Mouse (Mus musculus) bone marrow macrophage, adult 2 months (primary cell): ENCODE results near the gene Zfp382. TPM values are rescaled to one million over a fixed set of nuclear protein-coding genes. Genes with fewer than 3 reads are reported as not detected.
A peak's percentile ranks its signal among the peaks of the same experiment; 100 is the strongest.
"Not testable (repeated sequence)": the region's sequence is repeated elsewhere in the genome, so short reads cannot be mapped to it uniquely, and the experiment has no call there.

ENCODE experiments used
- H3K27ac ChIP-seq: 2 replicates; pipeline ENCODE4 v1.5.1; 2012; ENCODE audit warnings: low read depth, low read length; ENCODE audit not compliant: insufficient read depth
- H3K4me1 ChIP-seq: 2 replicates; pipeline ENCODE4 v1.6.1; 2012; ENCODE audit warnings: low read length; ENCODE audit not compliant: control insufficient read depth, insufficient read depth
- H3K4me3 ChIP-seq: 2 replicates; pipeline ENCODE4 v1.5.1; 2012; ENCODE audit warnings: mild to moderate bottlenecking, low read length, moderate library complexity; ENCODE audit not compliant: insufficient read depth
- CTCF ChIP-seq: IDR thresholded peaks from 2 replicates; pipeline ENCODE4 v1.5.1; 2012; ENCODE audit warnings: low read depth, mild to moderate bottlenecking, low read length, moderate library complexity
- POLR2A ChIP-seq: IDR thresholded peaks from 2 replicates; pipeline ENCODE4 v1.6.1; 2012; ENCODE audit warnings: mild to moderate bottlenecking, low read depth, low read length, borderline replicate concordance
- polyA plus RNA-seq: library from polyadenylated mRNA; stranded (reverse); fragments of >200 nt; gene quantifications from 2 replicates; pipeline ENCODE4 v1.2.4, GENCODE M21; 2012; ENCODE audit not compliant: missing spikeins, insufficient read depth, insufficient read length

The Zfp382 gene
- polyA plus RNA-seq, 1 experiment = 7.7 TPM

GRCm38 (mm10) chr7:30178256-30178655 is 56.5 kb downstream of the Zfp382 start:
- H3K4me1 ChIP-seq = no peaks in the 10 kb centered on the region
- H3K27ac ChIP-seq = no peak overlapping the region
- no peak overlapping the region for H3K4me3 ChIP-seq
- no peak for TF ChIP-seq CTCF
- TF ChIP-seq POLR2A = no peak

DNA sequence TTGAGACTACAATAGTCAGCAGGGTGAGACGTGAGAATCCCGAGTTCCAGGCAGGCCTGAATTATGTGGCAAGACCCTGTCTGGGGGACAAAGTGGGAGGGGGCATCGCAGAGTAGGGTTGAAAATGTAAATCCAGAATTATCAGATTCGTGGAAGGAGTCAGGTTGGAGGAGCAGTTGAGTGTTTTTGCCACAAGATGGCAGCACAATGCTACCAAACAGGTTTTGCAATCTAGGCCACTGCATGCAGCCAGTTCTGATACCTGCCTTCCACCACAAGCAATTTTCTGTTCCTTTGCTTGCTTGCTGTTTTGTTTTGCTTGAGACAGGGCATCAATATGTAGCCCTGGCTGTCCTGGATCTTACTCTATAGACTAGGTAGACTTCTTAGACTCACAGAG is 59.6 kb downstream of the Zfp382 start:
- peak; percentile 58; the same call in 1 of the 2 replicates for TF ChIP-seq CTCF
- no peak for TF ChIP-seq POLR2A
- H3K4me1 ChIP-seq = no peaks in the 10 kb centered on the region
- H3K4me3 ChIP-seq = no peak overlapping the region
- H3K27ac ChIP-seq = no peak overlapping the region

DNA sequence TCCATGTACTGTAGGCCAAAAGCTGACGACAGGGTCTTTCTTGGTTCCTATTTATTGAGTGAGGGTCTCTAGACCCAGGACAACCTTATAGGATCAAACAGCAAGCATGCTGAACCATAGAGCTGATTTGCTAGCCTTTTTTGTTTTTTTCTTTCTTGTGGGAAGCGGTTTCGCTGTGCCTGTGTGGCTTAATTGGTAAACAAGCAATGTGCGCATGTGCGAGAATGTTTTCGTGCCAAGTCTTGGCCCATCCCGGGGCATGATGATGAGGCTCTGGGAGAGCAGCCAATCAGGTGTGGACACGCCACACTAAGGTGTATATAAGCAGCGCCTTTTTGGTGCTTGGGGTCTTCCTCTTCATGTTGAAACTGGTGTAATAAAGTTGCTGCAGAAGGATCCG is 60.2 kb downstream of the Zfp382 start:
- H3K27ac ChIP-seq, H3K4me1 ChIP-seq, H3K4me3 ChIP-seq: not testable (repeated sequence)

DNA sequence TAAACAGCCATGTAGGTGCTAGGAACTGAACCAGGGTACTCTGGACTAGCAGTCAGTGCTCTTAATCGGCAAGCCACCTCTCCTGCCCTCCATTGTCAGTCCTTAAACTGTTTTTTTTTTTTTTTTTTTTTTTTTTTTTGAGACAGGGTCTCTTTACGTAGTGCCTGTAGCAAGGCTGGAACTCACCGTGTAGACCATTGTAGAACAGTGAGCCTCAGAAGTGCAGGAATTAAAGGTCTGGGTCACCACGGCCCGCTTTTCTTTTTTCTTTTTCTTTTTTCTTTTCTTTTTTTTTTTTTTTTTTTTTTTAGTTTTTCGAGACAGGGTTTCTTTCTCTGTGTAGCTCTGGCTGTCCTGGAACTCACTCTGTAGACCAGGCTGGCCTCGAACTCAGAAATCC is 61.4 kb downstream of the Zfp382 start:
- H3K27ac ChIP-seq, H3K4me3 ChIP-seq, H3K4me1 ChIP-seq: not testable (repeated sequence)

DNA sequence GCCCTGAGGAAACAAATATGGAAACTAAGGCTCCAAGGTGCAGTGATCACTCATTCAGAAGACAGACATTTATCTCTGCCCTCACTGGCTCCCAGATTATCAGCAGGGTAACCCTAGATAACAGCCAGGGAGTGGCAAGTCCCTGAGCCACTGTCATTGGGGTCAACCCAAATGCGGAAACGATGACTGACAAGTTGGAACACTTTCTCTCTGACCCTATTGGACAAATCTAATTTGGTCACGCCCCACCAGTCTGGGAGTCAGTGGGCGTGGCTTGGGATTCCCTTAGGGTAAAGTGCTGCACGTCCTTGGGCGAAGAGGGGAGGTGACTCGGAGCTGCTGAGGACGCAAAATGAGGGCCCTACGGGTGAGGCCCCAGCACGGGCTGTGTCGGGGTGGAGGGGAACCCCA is 62.1 kb downstream of the Zfp382 start, which contains the start of gene Cox7a1:
Cox7a1 (plus strand) TSS at position 266 of the 411 bp plus-strand sequence.
- TF ChIP-seq CTCF = no peak
- no peak for TF ChIP-seq POLR2A
- peak within 1 kb of the TSS; percentile 55 for H3K4me3 ChIP-seq
- H3K4me1 ChIP-seq = no peaks in the 10 kb centered on the region
- no peak within 1 kb of the TSS; the same call in 1 of the 2 replicates for H3K27ac ChIP-seq

Other genes with a start within 250 kb of the Zfp382 start
- 3.5 and 3.8 TPM in 2 replicates for gene Zfp27, start 215.4 kb upstream of the Zfp382 start, polyA plus RNA-seq
- gene Zfp383, start 213.7 kb upstream of the Zfp382 start, polyA plus RNA-seq = 3.1 and 3.8 TPM in 2 replicates
- gene Zfp74, start 167.9 kb upstream of the Zfp382 start, polyA plus RNA-seq = 7.2 and 8.6 TPM in 2 replicates
- gene Zfp568, start 138.0 kb upstream of the Zfp382 start, polyA plus RNA-seq = 3.6 and 4.0 TPM in 2 replicates
- 4.1 and 5.0 TPM in 2 replicates for gene Zfp14, start 70.6 kb upstream of the Zfp382 start, polyA plus RNA-seq
- 3.9 and 4.6 TPM in 2 replicates for gene Zfp82, start 49.0 kb upstream of the Zfp382 start, polyA plus RNA-seq
- not detected in 2 replicates for gene Gm26920, start 31.5 kb upstream of the Zfp382 start, polyA plus RNA-seq
- gene Zfp566, start 31.4 kb upstream of the Zfp382 start, polyA plus RNA-seq = 1.6 and 2.8 TPM in 2 replicates
- gene Zfp260, start 27.2 kb upstream of the Zfp382 start, polyA plus RNA-seq = 40.2 and 49.9 TPM in 2 replicates
- gene Zfp146, start 47.8 kb downstream of the Zfp382 start, polyA plus RNA-seq = 19.9 and 22.9 TPM in 2 replicates
- gene Cox7a1, start 62.2 kb downstream of the Zfp382 start, polyA plus RNA-seq = 8.0 and 14.3 TPM in 2 replicates
- gene Capns1, start 76.9 kb downstream of the Zfp382 start, polyA plus RNA-seq = 501 and 572 TPM in 2 replicates
- 47.6 and 50.3 TPM in 2 replicates for gene Polr2i, start 110.0 kb downstream of the Zfp382 start, polyA plus RNA-seq
- 83.3 and 108 TPM in 2 replicates for gene Tbcb, start 110.3 kb downstream of the Zfp382 start, polyA plus RNA-seq
- gene Ovol3, start 113.8 kb downstream of the Zfp382 start, polyA plus RNA-seq = not detected in 2 replicates
- 0.55 and 1.0 TPM in 2 replicates for gene Thap8, start 158.2 kb downstream of the Zfp382 start, polyA plus RNA-seq
- 21.4 and 25.8 TPM in 2 replicates for gene Wdr62, start 158.5 kb downstream of the Zfp382 start, polyA plus RNA-seq
- 0.49 and 1.7 TPM in 2 replicates for gene Clip3, start 169.8 kb downstream of the Zfp382 start, polyA plus RNA-seq
- gene Alkbh6, start 186.8 kb downstream of the Zfp382 start, polyA plus RNA-seq = 32.8 and 39.9 TPM in 2 replicates
- 1.2 TPM in 1 of 2 replicates, not detected in the other for gene Syne4, start 192.9 kb downstream of the Zfp382 start, polyA plus RNA-seq
- not detected in 2 replicates for gene E130208F15Rik, start 199.8 kb downstream of the Zfp382 start, polyA plus RNA-seq
- gene Sdhaf1, start 202.0 kb downstream of the Zfp382 start, polyA plus RNA-seq = 4.5 and 4.6 TPM in 2 replicates
- gene Lrfn3, start 240.8 kb downstream of the Zfp382 start, polyA plus RNA-seq = not detected in 2 replicates